Mouse (Mus musculus) B cell, adult 2 months (primary cell): ENCODE results near the gene Sprr2i.

Source experiments
- DNase-seq, 2 experiments: peaks; one replicate each; pipeline ENCODE4 v3.0.0; 2022

Sprr2i gene

DNA sequence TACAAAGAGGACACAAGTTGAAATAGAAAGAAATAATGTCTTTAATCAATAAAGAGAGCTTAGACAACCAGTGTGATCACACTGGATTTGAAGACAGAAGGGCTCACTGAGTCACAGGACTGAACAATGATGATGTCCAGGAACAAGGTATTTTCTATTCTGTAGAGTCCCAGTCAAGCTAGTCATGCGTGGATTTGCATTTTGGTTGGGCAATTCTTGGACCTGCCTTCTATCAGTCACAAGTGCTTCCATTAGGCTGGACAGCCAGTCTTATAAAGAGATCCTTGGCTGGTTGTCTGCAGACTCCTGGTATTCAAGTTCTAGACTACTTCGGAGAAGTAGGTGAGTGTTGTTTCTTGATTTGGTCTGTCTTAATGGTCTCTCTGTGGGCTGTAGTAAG lies at the start of gene Sprr2i:
Sprr2i (plus strand) TSS at position 301 of the 400 bp plus-strand sequence.
- DNase-seq, result no peak

DNA sequence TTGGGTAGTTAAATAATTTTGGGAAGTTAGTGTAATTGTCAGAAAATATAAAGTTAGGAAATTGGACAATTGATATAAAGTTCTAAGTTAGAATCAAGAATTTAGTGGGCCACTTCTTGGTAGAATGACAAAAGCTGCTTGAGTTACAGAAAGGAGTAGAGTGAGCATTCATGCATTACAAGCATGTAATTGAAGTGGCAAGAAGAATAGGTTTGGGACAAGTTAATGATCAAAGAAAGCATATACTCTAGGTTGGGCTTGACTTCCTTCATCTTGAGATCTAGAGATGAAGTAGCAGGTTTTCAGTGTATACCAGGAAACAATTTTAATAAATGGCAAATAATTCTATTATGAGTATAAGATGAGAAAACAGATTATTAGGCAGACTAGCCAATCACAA lies 46.2 kb upstream of the Sprr2i start:
- DNase-seq, result no peak

DNA sequence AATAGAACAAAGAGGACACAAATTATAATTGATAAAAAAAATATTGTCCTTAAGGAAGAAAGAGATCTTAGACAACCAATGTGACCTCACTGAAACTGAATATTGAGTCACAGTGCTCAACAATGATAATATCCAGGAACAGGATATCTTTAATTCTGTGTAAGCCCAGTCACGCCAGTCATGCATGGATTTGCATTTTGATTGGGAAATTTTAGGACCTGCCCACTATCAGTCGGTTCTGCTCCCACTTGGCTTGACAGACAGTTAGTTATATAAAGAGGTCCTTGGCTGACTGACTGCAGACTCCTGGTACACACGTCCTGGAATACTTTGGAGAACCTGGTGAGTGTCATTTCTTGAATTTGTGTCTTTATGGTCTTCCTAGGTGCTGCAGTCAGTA lies 42.9 kb upstream of the Sprr2i start, which contains the start of gene Sprr2f:
Sprr2f (plus strand) TSS at position 301 of the 400 bp plus-strand sequence.
- no peak for DNase-seq

DNA sequence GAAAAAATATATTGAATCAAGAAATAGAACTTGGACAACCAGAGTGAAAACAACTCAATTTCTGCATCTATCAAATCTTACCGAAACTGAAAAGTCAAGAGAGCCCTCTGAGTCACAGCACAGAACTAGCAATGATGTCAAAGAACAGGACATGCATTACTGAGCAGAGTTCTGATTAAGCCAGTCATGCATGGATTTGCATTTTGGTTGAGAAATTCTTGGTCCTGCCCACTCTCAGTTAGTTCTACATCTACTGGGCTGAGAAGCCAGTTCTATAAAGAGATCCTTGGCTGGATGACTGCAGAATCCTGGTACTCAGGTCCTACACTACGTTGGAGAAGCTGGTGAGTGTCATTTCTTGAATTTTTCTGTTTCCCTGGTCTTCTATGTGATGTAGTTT lies 34.2 kb upstream of the Sprr2i start:
- no peak for DNase-seq

DNA sequence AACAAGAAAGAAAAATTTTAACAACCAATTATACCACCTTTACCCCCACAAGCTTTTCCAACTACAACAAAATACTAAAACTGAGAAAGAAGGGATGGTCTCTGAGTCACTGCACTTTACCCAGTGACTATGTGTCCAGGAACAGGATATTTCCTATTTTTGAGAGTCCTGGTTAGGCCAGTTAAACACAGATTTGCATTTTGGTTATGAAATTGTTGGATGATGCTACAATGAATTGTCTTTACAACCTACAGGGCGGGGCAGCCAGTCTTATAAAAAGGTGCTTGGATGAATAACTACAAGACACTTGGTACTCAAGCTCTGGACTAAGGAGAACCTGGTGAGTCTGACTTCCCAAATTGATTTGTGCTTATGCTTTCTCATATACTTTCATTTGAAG lies 22.4 kb upstream of the Sprr2i start, which contains the start of gene Sprr2h:
Sprr2h (plus strand) TSS at position 301 of the 400 bp plus-strand sequence.
- DNase-seq, result no peak

DNA sequence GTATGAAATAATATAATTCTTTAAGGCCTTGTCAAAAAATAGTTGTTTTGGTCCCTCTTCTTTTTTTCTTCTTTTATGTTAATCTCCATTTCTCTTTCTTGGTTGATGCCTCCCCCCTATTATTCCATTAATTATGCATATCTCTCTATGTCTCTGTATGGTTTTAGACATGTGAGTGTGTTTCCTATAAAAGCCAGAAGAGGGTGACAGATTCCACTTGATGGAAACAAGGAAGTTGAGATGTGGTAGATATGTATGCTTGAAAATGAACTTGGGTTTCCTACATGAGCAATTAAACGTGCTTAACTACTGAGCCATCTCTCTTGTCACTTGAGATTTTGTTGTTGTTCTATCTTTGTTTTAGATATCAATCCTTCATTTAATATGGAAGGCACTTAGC lies 13.5 kb upstream of the Sprr2i start:
- no peak for DNase-seq

DNA sequence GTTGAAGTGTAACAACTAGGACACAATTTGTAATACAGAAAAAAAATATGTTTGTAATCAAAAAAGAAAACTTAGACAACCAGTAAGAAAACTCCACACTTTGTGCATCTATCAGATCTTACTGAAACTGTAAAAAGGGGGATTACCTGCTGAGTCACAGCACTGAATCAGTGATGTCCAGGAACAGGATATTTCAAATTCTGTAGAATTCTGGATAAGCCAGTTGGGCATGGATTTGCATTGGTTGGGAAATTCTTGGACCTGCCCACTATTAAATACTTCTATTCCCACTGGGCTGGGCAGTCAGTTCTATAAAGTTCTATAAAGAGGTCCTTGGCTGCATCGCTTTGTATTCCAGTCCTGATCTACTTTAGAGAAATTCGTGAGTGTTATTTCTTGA lies 10.0 kb downstream of the Sprr2i start, which contains the start of gene Sprr2j-ps:
Sprr2j-ps (plus strand) TSS at position 301 of the 400 bp plus-strand sequence.
- no peak for DNase-seq

DNA sequence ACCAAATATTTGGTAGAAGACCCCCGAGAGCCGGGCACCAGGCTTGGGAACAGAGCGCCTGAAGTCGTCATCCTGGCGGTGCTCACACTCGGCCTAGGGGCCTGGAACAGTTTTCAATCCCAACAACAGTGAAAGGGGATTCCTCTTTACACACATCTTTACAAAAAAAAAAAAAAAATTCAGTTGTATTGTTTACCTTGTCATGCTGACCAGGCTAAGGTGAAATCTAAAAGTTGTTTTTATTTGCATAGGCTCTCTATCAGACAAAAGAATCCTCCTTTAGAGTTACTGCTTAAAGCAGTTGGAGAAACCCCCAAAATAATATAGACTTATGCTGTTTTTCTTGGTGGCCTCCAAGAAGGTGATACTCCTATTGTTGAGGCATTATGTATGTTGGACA lies 21.5 kb downstream of the Sprr2i start, which contains the start of gene Gm9774:
Gm9774 (minus strand) TSS at position 101 of the 400 bp plus-strand sequence.
- DNase-seq, result no peak

DNA sequence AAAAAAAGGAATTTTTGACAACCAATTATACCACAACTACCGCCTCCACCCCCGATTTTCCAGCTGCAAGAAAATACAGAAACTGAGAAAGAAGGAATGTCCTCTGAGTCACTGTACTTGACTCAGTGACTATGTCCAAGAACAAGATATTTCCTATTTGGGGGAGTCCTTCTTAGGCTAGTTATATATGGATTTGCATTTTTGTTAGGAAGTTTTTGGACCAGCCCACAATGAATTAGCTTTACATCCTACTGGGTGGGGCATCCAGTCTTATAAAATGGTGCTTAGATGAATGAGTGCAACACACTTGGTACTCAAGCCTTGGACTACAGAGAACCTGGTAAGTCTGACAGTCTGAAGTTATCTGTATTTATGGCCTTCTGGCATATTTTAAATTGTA lies 24.5 kb downstream of the Sprr2i start, which contains the start of gene Sprr2k:
Sprr2k (plus strand) TSS at position 301 of the 400 bp plus-strand sequence.
- no peak for DNase-seq

DNA sequence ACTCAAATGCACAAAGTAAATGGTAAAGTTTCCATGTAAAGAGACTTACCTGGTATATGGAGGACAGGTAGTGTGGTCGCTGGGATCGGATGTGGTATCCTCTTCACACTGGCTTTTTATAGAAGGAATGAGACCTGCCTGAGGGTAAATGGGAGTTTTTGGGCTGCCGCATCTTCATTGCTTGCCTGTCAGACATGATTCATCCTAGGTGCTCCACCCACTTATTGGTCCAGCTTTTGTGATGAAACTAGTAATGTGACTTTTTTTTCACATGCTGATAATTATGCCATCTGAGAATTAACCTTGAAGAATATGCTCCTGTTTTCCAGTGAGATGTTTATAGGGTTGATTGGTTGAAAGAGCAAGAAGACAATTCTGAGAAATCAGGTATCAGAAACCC lies 30.9 kb downstream of the Sprr2i start, which contains the start of gene Sprr1b:
Sprr1b (minus strand) TSS at position 101 of the 400 bp plus-strand sequence.
- DNase-seq, result no peak

DNA sequence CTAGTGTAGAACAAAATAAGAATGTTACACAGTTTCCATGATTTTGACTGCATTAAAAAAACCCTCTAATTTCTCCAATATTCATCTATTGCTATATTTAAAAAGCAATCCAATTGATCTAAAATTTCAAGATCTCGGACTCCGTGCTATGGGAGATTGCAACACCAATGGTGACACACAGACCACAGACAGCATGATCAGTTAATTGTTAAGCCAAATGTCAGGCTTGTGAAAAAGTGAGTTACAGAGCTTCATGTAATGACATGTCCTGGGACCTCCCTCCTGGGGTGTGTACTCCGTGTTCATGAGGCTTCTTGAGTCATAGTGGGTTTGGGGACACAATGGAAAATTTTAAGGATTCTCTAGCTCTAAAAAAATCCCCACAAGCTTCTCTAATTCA lies 32.4 kb downstream of the Sprr2i start:
- DNase-seq, result no peak

DNA sequence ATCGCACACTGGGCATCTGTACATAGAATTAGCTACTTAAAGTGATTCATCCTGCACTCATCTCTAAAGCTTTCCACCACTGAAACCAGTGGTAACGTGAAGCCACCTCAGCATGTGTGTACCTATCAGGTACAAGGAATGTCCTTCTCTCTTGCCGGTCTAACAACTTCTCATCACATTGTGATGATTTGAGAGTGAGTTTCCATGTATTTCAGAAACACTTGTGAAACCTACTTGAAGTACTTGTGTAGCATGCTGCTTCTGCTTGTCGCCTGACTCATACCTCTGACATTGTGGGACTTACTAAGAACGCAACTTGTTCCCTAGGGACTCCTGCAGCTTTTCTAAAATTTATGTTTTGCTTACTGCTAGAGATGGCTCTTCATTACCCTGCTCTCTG lies 47.4 kb downstream of the Sprr2i start:
- DNase-seq, result no peak

DNA sequence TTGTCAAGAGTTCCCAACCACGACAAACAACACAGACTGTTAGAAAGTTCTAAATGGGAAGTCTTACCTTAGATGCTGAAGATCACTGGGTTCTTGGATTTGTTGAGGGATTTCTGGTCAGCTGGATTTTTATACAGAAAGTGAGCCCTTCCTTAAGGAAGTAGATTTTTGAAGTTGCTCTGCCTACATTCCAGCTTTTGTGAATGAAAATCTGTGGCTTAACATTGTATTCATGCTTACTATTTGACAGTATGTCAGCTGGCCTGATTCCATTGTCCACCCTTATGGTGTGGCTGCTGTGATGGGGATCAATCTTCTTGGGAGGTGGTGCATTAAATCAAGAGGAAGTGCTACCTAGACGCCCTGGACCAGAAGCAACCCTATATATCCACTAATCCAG lies 50.8 kb downstream of the Sprr2i start, which contains the start of gene Sprr3:
Sprr3 (minus strand) TSS at position 101 of the 400 bp plus-strand sequence.
- no peak for DNase-seq
